Mouse (Mus musculus): ENCODE data around the gene Vmn1r130. TPM values are rescaled to one million over a fixed set of nuclear protein-coding genes. Genes with fewer than 3 reads are reported as not detected.
"Not testable (repeated sequence)": the region's sequence is repeated elsewhere in the genome, so short reads cannot be mapped to it uniquely, and the experiment has no call there.

The Vmn1r130 gene
- not detected in 2 replicates for polyA plus RNA-seq (2012; rRNA removed)

GRCm38 (mm10) chr7:21511480-21511879 is at the start of gene Vmn1r130:
Gene Vmn1r130 (plus strand): TSS chr7:21511780.
- DNase-seq (ENCODE audit: low spot score), result not testable (repeated sequence)

- DNase-seq (ENCODE audit: low spot score), result not testable (repeated sequence)
Measured at GRCm38 (mm10) chr7:21545990-21546389, 34.4 kb downstream of the Vmn1r130 start, which contains the start of gene Vmn1r131. Gene Vmn1r131 (minus strand): TSS chr7:21546090.

Other genes starting within 250 kb of the Vmn1r130 start
- gene Vmn1r125, start 239.6 kb upstream of the Vmn1r130 start, polyA plus RNA-seq (2012; rRNA removed), result not detected in 2 replicates
- not detected in 2 replicates for gene Vmn1r126, start 210.3 kb upstream of the Vmn1r130 start, polyA plus RNA-seq (2012; rRNA removed)
- gene Vmn1r127, start 191.9 kb upstream of the Vmn1r130 start, polyA plus RNA-seq (2012; rRNA removed), result not detected in 2 replicates
- not detected in 2 replicates for gene Vmn1r128, start 162.4 kb upstream of the Vmn1r130 start, polyA plus RNA-seq (2012; rRNA removed)
- gene Vmn1r129, start 150.5 kb upstream of the Vmn1r130 start, polyA plus RNA-seq (2012; rRNA removed), result not detected in 2 replicates
- not detected in 2 replicates for gene Gm6882, start 79.0 kb upstream of the Vmn1r130 start, polyA plus RNA-seq (2012; rRNA removed)
- gene Vmn1r131, start 34.3 kb downstream of the Vmn1r130 start, polyA plus RNA-seq (2012; rRNA removed), result not detected in 2 replicates
- not detected in 2 replicates for gene Vmn1r132, start 102.3 kb downstream of the Vmn1r130 start, polyA plus RNA-seq (2012; rRNA removed)
- not detected in 2 replicates for gene Gm4175, start 249.7 kb downstream of the Vmn1r130 start, polyA plus RNA-seq (2012; rRNA removed)

All from urinary bladder, adult 2 months (tissue).